Mouse (Mus musculus) liver, adult 2 months (tissue): ENCODE results near the gene Pcx.

Experiments used
- CTCF ChIP-seq: fragments of 200-500 bp; IDR thresholded peaks from 2 replicates; pipeline ENCODE4 v1.5.1; 2011; ENCODE audit warnings: low read depth, low read length, control low read depth
- POLR2A ChIP-seq: fragments of 200-500 bp; IDR thresholded peaks from 2 replicates; pipeline ENCODE4 v1.6.1; 2011; ENCODE audit warnings: low read length, control low read depth; ENCODE audit not compliant: insufficient read depth; ENCODE audit errors: extremely low read depth

- TF ChIP-seq CTCF (peak; percentile 62), POLR2A (no peak)
Observed at GRCm38 (mm10) chr19:4644271-4644670, 134.0 kb downstream of the Pcx start.
